Mouse (Mus musculus): ENCODE results near the gene Il17rc.

Il17rc gene

GRCm38 (mm10) chr6:113495071-113495675, 23.9 kb downstream of the Il17rc start:
- no peak for DNase-seq (ENCODE audit: low spot score in 2 of 2)

- DNase-seq (ENCODE audit: low spot score in 2 of 2), result no peak
Measured at GRCm38 (mm10) chr6:113499346-113499745, 28.1 kb downstream of the Il17rc start.

GRCm38 (mm10) chr6:113501388-113502084, 30.3 kb downstream of the Il17rc start, which contains the start of gene Prrt3:
Gene Prrt3 (minus strand): TSS chr6:113501931.
- DNase-seq (ENCODE audit: low spot score in 2 of 2), result no peak

GRCm38 (mm10) chr6:113502801-113503200, 31.6 kb downstream of the Il17rc start:
- no peak for DNase-seq (ENCODE audit: low spot score in 2 of 2)

- DNase-seq (ENCODE audit: low spot score in 2 of 2), result no peak
Measured at GRCm38 (mm10) chr6:113505689-113506088, 34.5 kb downstream of the Il17rc start.

- no peak for DNase-seq (ENCODE audit: low spot score in 2 of 2)
Measured at GRCm38 (mm10) chr6:113507130-113507529, 35.9 kb downstream of the Il17rc start.

GRCm38 (mm10) chr6:113508272-113508946, 37.2 kb downstream of the Il17rc start:
- DNase-seq (ENCODE audit: low spot score in 2 of 2), result peak in 1 of 2 experiments; percentile 48

- DNase-seq (ENCODE audit: low spot score in 2 of 2), result peak in 1 of 2 experiments; percentile 46
Measured at GRCm38 (mm10) chr6:113508947-113509280, 37.7 kb downstream of the Il17rc start.

GRCm38 (mm10) chr6:113513944-113514343, 42.7 kb downstream of the Il17rc start:
- DNase-seq (ENCODE audit: low spot score in 2 of 2), result no peak

GRCm38 (mm10) chr6:113514600-113514999, 43.4 kb downstream of the Il17rc start:
- DNase-seq (ENCODE audit: low spot score in 2 of 2), result no peak

- DNase-seq (ENCODE audit: low spot score in 2 of 2), result no peak
Measured at GRCm38 (mm10) chr6:113517434-113518080, 46.3 kb downstream of the Il17rc start.

- no peak for DNase-seq (ENCODE audit: low spot score in 2 of 2)
Measured at GRCm38 (mm10) chr6:113522310-113522709, 51.1 kb downstream of the Il17rc start.

- no peak for DNase-seq (ENCODE audit: low spot score in 2 of 2)
Measured at GRCm38 (mm10) chr6:113523420-113523819, 52.2 kb downstream of the Il17rc start.

- peak; percentile 93 to 98 for DNase-seq (ENCODE audit: low spot score in 2 of 2)
Measured at GRCm38 (mm10) chr6:113530932-113531839, 60.0 kb downstream of the Il17rc start, which contains the start of the genes Emc3 and Fancd2. Gene Emc3 (minus strand): TSS chr6:113531652. Gene Fancd2 (plus strand): TSS chr6:113531682.

GRCm38 (mm10) chr6:113531840-113532404, 60.7 kb downstream of the Il17rc start:
- no peak for DNase-seq (ENCODE audit: low spot score in 2 of 2)

Data from spleen, postnatal 4 days (tissue).